Mouse (Mus musculus): ENCODE results near the gene Msh5.
"Not testable (repeated sequence)": the region's sequence is repeated elsewhere in the genome, so short reads cannot be mapped to it uniquely, and the experiment has no call there.

Msh5 gene

GRCm38 (mm10) chr17:35048932-35049440 lies 2.4 kb upstream of the Msh5 start:
- no peak for DNase-seq (ENCODE audit: low spot score in 2 of 2)

DNA sequence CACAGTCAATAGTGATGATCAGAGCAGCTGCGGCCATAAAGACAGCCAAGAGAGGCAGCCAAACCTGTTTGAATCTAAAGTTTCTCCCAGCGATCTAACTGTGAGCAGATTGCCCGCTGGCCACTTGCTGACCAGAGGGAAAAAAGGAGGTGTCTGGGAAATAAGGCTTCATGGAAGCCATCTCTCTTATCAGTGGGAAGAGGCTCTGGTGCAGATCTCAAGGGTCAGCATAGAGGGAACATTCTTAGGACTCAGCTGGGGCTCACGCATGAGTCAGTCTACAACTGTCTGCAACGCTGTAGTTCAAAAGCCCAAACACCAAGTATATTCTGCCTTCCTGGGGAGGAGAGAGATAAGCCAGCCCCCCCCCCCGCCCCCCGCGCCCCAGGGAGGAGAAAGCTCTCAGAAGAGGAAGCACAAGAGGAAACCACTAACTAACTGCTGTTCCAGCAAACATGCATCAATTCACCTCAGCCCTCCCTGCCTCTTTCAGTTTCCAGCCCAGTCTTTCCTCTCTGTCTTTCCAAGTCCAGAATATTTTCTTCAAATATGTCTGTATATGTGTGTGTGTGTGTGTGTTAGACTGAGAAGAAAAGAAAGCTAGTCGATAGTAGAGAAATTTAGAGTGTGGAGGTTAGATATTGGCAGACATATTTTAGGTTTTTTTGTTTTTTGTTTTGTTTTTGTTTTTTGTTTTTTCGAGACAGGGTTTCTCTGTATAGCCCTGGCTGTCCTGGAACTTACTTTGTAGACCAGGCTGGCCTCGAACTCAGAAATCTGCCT lies 1.8 kb upstream of the Msh5 start:
- DNase-seq (ENCODE audit: low spot score in 2 of 2), result no peak

GRCm38 (mm10) chr17:35047688-35048087 lies 1.1 kb upstream of the Msh5 start:
- DNase-seq (ENCODE audit: low spot score in 2 of 2), result no peak

DNA sequence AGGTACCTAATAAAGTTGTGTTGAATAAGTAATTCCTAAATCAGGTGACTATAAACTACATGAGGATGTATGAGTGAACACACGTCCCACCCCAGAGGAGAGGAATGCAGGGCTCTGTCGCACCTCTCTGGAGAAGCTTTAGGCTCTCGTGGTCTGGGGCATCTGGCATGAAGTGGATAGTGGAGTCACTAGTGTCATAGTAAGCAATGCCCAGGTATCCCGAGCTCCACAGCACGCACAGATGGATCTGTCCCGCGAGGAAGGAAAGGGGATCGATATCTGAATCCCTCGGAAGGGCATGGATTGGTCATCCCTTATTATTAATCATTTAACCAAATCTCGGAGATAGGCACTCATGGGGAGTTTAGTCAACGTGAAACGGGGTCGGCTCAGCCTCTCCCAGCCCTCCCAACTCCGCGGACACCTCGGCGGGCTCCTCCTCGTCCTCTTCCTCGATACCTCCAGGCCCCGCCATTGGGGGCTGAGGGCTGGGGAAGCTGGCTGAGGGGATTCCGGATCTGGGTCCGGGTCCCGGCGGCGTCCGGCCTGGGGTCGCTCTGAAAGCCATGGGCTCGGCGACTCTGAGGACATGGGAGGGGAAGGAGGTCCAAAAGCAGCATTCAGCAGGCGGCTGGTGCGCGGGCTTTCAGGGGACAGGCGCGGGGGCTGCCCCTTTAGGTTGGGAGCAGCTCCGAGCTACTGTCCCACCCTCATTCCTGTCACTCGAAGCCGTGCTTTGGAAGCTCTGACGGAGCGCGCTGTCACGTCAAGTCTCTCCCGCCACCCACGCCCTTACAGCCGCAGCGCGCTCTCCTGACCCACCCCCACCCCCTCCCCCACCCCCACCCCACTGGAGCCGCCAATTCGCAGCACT lies 501 bp downstream of the Msh5 start:
- no peak for DNase-seq (ENCODE audit: low spot score in 2 of 2)

GRCm38 (mm10) chr17:35044904-35045806 lies 1.4 kb downstream of the Msh5 start:
- no peak for DNase-seq (ENCODE audit: low spot score in 2 of 2)

GRCm38 (mm10) chr17:35043794-35044193 lies 2.8 kb downstream of the Msh5 start:
- no peak for DNase-seq (ENCODE audit: low spot score in 2 of 2)

DNA sequence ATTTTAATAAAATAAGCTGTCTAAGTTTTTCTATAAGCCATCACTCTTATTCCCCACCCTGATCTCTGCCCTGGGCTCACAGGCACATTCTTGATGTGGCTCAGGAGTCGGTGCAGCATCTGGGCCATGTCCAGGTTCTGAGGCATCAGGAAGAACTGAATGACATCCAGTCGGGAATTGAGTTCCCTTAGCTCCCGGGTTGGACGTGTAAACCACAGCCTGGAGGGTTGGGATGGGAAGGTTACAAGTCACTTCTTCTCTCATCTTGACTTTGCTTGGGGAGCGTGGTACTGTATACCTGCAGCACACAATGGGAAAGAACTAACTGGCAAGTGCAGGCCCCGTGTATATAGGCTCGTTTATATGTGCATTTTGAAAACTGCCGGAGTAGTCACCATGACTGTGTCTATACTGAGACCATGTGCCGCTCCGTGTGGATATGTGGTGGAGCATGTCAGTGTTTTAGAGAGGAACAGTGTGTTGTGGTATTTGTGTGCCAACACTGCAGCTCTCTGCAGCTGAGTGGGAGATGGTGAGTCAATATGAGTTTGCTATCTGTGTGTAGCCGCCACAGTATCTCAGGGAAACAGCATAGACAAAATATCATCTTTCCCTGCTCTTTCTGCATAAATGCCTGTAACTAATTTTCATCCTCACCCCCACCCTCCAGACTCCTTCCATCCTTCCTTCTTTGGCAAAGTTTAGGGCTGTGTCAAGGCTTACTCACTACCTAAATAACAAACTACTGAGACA lies 7.2 kb downstream of the Msh5 start:
- no peak for DNase-seq (ENCODE audit: low spot score in 2 of 2)

DNA sequence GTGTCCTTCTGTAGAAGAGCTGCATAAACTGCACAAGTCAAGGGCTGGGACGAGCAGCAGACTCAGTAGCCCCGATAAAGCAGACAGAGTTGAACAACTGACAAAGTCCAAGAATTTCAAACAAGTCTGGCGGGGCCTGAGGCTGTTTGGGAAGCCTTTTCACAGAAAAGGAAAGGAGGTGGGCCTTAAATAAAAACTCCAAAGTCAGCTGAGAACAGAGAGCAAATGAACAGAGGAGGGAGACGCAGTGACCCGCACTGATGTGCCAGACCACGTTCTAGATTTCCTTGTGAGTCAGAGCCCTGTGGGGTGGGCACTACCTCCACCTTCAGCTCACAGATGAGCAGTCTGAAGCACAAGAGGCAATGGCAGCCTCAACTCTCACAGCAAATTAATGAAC lies 11.6 kb downstream of the Msh5 start:
- no peak for DNase-seq (ENCODE audit: low spot score in 2 of 2)

DNA sequence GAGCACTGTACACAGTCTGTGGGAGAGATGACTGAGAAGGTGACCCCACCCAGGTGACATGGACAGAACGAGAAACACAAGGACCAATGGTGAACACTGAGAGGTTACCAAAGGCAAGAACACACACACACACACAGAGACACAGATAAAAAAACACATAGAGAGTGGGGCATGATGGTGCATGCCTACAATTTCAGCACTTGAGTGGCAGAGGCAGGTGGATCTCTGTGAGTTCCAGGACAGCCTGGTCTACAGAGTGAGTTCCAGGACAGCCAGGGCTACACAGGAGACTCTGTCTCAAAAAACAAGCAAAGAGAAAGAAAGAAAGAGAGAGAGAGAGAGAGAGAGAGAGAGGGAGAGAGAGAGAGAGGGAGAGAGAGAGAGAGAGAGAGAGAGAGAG lies 12.8 kb downstream of the Msh5 start:
- DNase-seq (ENCODE audit: low spot score in 2 of 2), result not testable (repeated sequence)

- DNase-seq (ENCODE audit: low spot score in 2 of 2), result peak; percentile 19
Measured at GRCm38 (mm10) chr17:35032323-35032870, 14.1 kb downstream of the Msh5 start.

GRCm38 (mm10) chr17:35031880-35032279 lies 14.7 kb downstream of the Msh5 start:
- DNase-seq (ENCODE audit: low spot score in 2 of 2), result peak in 1 of 2 experiments; percentile 23

DNA sequence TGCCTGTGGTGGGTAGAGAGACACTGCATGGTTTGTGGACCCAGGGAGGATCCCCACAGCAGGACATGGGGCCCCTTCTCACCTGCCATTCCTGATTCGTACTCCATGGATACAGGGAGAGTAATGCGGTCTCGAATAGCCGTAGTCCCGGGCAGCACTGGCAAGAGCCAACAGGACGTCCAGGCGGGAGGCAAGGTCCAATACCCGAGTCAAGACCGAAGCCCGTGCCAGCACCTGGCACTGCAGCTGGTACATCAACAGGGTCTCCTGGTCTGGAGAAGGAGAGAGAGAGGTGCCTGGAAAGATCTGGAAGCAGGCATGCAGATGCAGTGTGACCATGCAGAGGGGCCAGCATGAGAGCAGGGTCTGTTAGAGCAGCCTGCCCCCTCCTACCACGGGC lies 15.3 kb downstream of the Msh5 start:
- DNase-seq (ENCODE audit: low spot score in 2 of 2), result no peak

- DNase-seq (ENCODE audit: low spot score in 2 of 2), result peak in 1 of 2 experiments; percentile 36
Measured at GRCm38 (mm10) chr17:35029691-35030532, 16.6 kb downstream of the Msh5 start.

GRCm38 (mm10) chr17:35028315-35028714 lies 18.2 kb downstream of the Msh5 start:
- DNase-seq (ENCODE audit: low spot score in 2 of 2), result no peak

DNA sequence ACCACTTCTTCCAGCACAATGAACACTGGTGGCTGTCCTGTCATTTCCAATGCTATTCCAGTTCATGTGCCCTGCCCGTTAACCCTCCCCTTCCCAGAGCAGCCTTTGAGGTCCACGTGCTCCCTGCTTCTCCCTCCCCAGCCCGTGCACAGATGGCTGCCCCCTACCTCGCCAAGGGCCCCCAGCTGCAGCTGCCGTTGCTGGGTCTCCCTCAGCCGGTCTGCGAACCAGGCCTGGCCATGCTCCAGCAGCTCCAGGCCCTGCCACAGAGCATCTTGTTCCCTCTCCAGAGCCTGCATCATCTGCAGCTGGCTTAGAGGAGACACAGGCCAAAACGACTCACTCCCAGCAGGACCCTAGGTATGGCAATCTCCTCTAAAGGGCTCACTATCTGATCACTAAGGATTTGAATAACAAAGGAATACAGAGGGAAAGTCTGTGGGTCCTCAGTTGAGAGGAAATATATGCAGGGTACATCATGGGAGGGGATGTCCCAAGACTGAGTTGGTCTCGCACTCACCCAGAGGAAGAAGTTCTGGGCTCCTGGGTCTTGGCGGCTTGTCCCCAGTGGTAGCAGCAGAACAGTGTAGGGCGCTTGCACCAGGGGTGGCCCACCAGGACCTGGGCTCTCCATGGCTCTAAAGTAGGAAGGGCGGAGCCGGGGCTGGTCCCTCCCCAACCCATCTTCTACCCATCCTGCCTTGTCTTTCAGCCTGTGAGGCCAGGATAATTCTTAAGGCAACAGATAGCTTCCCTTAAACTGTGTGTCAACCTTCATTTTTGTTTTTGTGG lies 19.1 kb downstream of the Msh5 start, which contains the start of gene Sapcd1:
Gene Sapcd1 (minus strand): TSS at position 740 of the 792 bp plus-strand sequence.
- DNase-seq (ENCODE audit: low spot score in 2 of 2), result peak; percentile 78 to 80

- no peak for DNase-seq (ENCODE audit: low spot score in 2 of 2)
Measured at GRCm38 (mm10) chr17:35026206-35026605, 20.3 kb downstream of the Msh5 start.

DNA sequence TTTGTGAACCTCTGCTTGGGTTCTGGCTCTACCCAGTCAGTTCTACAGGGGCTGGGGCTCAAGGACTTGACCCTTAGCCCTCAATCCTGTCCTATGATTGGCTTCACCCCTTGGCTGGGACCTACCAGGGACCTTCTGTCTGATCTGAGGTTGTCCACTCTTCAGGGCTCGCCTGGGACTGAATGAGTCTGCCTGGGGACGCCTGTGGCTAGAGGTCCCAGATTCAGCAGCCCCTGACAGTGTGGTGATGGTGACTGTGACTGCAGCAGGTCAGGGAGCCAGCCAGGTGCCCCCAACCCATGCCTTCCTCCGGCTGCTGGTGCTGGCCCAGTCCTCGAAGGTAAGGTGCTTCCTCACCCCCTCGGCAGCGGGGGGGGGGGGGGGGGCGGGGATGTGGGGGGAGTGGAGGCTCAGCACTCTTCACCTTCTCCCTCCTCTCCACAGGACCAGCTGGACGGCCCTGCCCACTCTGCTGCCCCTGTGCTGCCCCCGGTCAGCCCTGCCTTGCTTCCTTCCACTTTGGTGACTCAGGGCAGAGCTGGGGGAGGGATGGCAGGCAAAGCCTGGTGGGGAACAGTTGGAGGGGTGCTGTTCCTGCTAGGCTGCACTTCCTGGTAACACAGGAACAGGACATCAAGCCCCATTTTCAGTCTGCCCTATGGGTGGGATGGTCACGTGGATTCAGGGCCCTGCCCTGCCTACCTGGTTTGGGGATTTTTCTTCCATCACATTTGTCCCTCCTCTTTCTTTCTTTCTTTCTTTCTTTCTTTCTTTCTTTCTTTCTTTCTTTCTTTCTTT lies 21.7 kb downstream of the Msh5 start:
- DNase-seq (ENCODE audit: low spot score in 2 of 2), result peak; percentile 29 to 36

GRCm38 (mm10) chr17:35024261-35024660 lies 22.3 kb downstream of the Msh5 start:
- DNase-seq (ENCODE audit: low spot score in 2 of 2), result no peak
